In the genomic region with DNA sequence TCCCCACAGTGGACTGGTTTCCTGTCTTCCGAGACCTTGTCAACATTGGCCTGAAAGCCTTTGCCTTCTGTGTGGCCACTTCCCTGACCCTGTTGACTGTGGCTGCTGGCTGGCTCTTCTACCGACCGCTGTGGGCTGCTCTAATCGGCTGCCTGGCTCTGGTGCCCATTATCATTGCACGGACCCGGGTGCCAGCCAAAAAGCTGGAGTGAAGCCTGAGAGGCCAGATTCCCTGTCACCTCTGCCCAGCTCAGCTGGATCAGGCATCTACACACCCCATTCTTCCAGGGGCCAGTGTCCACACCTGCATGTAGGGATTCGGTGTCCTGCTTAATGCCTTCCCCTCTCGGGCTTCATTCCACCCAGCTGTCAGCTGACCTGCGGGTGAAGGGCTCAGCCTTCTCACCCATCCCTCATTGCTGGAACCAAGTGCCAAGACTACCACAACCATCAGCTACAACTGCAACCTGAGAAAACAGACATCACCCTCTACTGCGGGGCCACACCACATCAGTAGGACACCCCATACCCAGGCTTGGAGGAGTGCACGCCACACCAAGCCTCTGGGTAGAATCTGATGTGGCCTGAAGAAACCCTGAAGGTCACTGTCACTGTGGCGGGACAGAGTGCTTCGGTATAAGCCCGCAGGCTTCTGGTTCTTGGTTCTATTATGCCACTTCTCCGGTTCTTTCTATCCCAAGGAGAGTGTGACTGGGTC, we compare ENCODE assay signal across 17 mouse cellular contexts. TPM values are rescaled to one million over a fixed set of nuclear protein-coding genes. Genes with fewer than 3 reads are reported as not detected.
DNase-seq lines count a peak whose midpoint lies in the region; ATAC-seq and TF ChIP-seq lines count a peak whose summit lies in the region.
"Had no signal": no experiment of that assay in that cellular context is flagged by ENCODE, and none has a peak within 500 bp of the region (broad histone marks: within the 10 kb centered on the region; RNA-seq: fewer than 3 reads in every experiment).

No protein-coding gene starts in this region.

- TF ChIP-seq POLR2A in heart, adult 2 months (IDR thresholded peaks at IDR 0.05; ENCODE audit: insufficient read depth, low read depth, low read length) = no peak
- TF ChIP-seq POLR2A in liver, adult 2 months (IDR thresholded peaks at IDR 0.05; ENCODE audit: extremely low read depth, insufficient read depth, low read length) = no peak

- WGBS in heart, adult 2 months = 73% methylated on average over 15 of the region's 15 CpGs
- WGBS in liver, adult 2 months = 86% methylated on average over 15 of the region's 15 CpGs
- WGBS in liver, embryonic 11.5 days = 86% methylated on average over 15 of the region's 15 CpGs
- WGBS in lung, postnatal 0 days = 86% methylated on average over 15 of the region's 15 CpGs

- H3K27ac ChIP-seq in gastrocnemius, adult 2 months = peak overlapping the region; percentile 86
- H3K27ac ChIP-seq in heart, adult 2 months = peak overlapping the region; percentile 26; the same call in 1 of the 2 replicates
- H3K27ac ChIP-seq in liver, adult 2 months (replicated peaks; ENCODE audit: insufficient read depth, low read depth, low read length) = no peak overlapping the region
- H3K27ac ChIP-seq in liver, embryonic 11.5 days (ENCODE audit: low read depth, low read length) = no peak overlapping the region
- H3K27ac ChIP-seq in lung, postnatal 0 days (ENCODE audit: low read length) = no peak overlapping the region
- H3K27ac ChIP-seq: embryonic facial prominence, embryonic 10.5 days; hindbrain, embryonic 13.5 days; intestine, embryonic 15.5 days had no signal

- H3K36me3 ChIP-seq in heart, adult 2 months (ENCODE audit: control insufficient read depth, insufficient read depth, low read length) = no peaks in the 10 kb centered on the region; the same call in 1 of the 2 replicates
- peaks cover 23% of the 10 kb centered on the region for H3K36me3 ChIP-seq in liver, adult 2 months (ENCODE audit: control insufficient read depth, insufficient read depth, low read length)
- H3K36me3 ChIP-seq in liver, embryonic 11.5 days (ENCODE audit: control insufficient read depth, insufficient read depth, low read length) = peaks cover 45% of the 10 kb centered on the region
- H3K36me3 ChIP-seq in lung, postnatal 0 days (ENCODE audit: insufficient read depth, low read length) = peaks cover 35% of the 10 kb centered on the region

- TF ChIP-seq EP300 in heart, adult 2 months (IDR thresholded peaks at IDR 0.05; ENCODE audit: insufficient read depth, low read depth, low read length) = no peak
- no peak for TF ChIP-seq EP300 in lung, postnatal 0 days (IDR thresholded peaks at IDR 0.05)

- TF ChIP-seq CTCF in gastrocnemius, adult 2 months (IDR thresholded peaks at IDR 0.05) = no peak
- TF ChIP-seq CTCF in heart, adult 2 months (IDR thresholded peaks at IDR 0.05) = no peak
- no peak for TF ChIP-seq CTCF in liver, adult 2 months (IDR thresholded peaks at IDR 0.05; ENCODE audit: low read depth, low read length)
- TF ChIP-seq CTCF in lung, postnatal 0 days (IDR thresholded peaks at IDR 0.05) = no peak

- ATAC-seq in liver, embryonic 11.5 days (replicated peaks; ENCODE audit: low FRiP score) = no peak
- no peak for ATAC-seq in lung, postnatal 0 days
- ATAC-seq: forebrain, embryonic 14.5 days; intestine, embryonic 15.5 days had no signal

- peak; percentile 48 for DNase-seq in gastrocnemius, adult 2 months
- DNase-seq in gastrocnemius, postnatal 36 days = no peak
- peak in 1 of 2 experiments; percentile 51 for DNase-seq in heart, adult 2 months
- no peak for DNase-seq in heart, postnatal 36 days
- DNase-seq in liver, adult 2 months (ENCODE audit: extremely low read depth, low read depth, low spot score) = peak; percentile 45
- no peak for DNase-seq in liver, embryonic 11.5 days (ENCODE audit: low spot score)
- DNase-seq in lung, postnatal 0 days (ENCODE audit: low spot score) = no peak
- DNase-seq: adrenal gland, postnatal 14 days; cerebellum, adult 18-20 months; cerebellum, postnatal 10 days; gastrocnemius, postnatal 14 days; kidney, adult 18-20 months had no signal

- H3K79me2 ChIP-seq in heart, adult 2 months (replicated peaks; ENCODE audit: control insufficient read depth, insufficient read depth, low read length) = no peaks in the 10 kb centered on the region
- no peaks in the 10 kb centered on the region for H3K79me2 ChIP-seq in liver, adult 2 months (ENCODE audit: control insufficient read depth, insufficient read depth, low read length)

- peaks cover 4% of the 10 kb centered on the region for H3K4me1 ChIP-seq in heart, adult 2 months (ENCODE audit: control insufficient read depth, insufficient read depth, low read length)
- peaks cover 3% of the 10 kb centered on the region; the same call in 1 of the 2 replicates for H3K4me1 ChIP-seq in liver, adult 2 months (ENCODE audit: control insufficient read depth, insufficient read depth, low read length)
- H3K4me1 ChIP-seq in liver, embryonic 11.5 days (replicated peaks; ENCODE audit: control insufficient read depth, insufficient read depth, low read length) = no peaks in the 10 kb centered on the region
- H3K4me1 ChIP-seq in lung, postnatal 0 days (ENCODE audit: insufficient read depth, low read depth, low read length) = peaks cover 4% of the 10 kb centered on the region; the same call in 1 of the 2 replicates
- H3K4me1 ChIP-seq: hindbrain, embryonic 13.5 days; intestine, embryonic 15.5 days had no signal

- H3K4me3 ChIP-seq in gastrocnemius, adult 2 months = no peak overlapping the region
- H3K4me3 ChIP-seq in heart, adult 2 months = no peak overlapping the region
- H3K4me3 ChIP-seq in liver, adult 2 months (ENCODE audit: insufficient read depth, low read depth, low read length) = no peak overlapping the region
- H3K4me3 ChIP-seq in liver, embryonic 11.5 days (ENCODE audit: low read depth, low read length) = no peak overlapping the region
- no peak overlapping the region for H3K4me3 ChIP-seq in lung, postnatal 0 days (ENCODE audit: low read depth, low read length)
- H3K4me3 ChIP-seq: embryonic facial prominence, embryonic 10.5 days; hindbrain, embryonic 13.5 days; intestine, embryonic 15.5 days had no signal

- intact Hi-C loops in gastrocnemius, adult 2 months (cut with DNase I) = no loop called here
- intact Hi-C loops in gastrocnemius, postnatal 36 days (cut with DNase I) = no loop called here
- intact Hi-C loops in heart, adult 2 months (cut with DNase I) = no loop called here
- intact Hi-C loops in heart, postnatal 36 days (cut with DNase I) = no loop called here

- H3K4me2 ChIP-seq in liver, embryonic 11.5 days = no peak overlapping the region
- no peak overlapping the region for H3K4me2 ChIP-seq in lung, postnatal 0 days (replicated peaks; ENCODE audit: low read depth, low read length)
- H3K4me2 ChIP-seq: heart, embryonic 11.5 days; hindbrain, embryonic 13.5 days; intestine, embryonic 15.5 days had no signal

- H3K27me3 ChIP-seq in heart, adult 2 months (ENCODE audit: control insufficient read depth, insufficient read depth, low read length) = no peaks in the 10 kb centered on the region
- no peaks in the 10 kb centered on the region for H3K27me3 ChIP-seq in liver, adult 2 months (ENCODE audit: control insufficient read depth, insufficient read depth, low read length)
- H3K27me3 ChIP-seq in liver, embryonic 11.5 days (replicated peaks; ENCODE audit: control insufficient read depth, insufficient read depth, low read length) = no peaks in the 10 kb centered on the region
- no peaks in the 10 kb centered on the region for H3K27me3 ChIP-seq in lung, postnatal 0 days (replicated peaks; ENCODE audit: insufficient read depth, low read length)
- H3K27me3 ChIP-seq: hindbrain, embryonic 13.5 days; intestine, embryonic 15.5 days had no signal

- H3K9ac ChIP-seq in heart, adult 2 months (ENCODE audit: low read depth, low read length) = no peak overlapping the region
- no peak overlapping the region for H3K9ac ChIP-seq in liver, adult 2 months (ENCODE audit: low read depth, low read length)
- no peak overlapping the region for H3K9ac ChIP-seq in liver, embryonic 11.5 days (ENCODE audit: low read depth, low read length)
- no peak overlapping the region for H3K9ac ChIP-seq in lung, postnatal 0 days (replicated peaks; ENCODE audit: low read depth)
- H3K9ac ChIP-seq: hindbrain, embryonic 13.5 days; intestine, embryonic 15.5 days had no signal

- H3K9me3 ChIP-seq in liver, embryonic 11.5 days (ENCODE audit: control insufficient read depth, low read length) = no peaks in the 10 kb centered on the region
- no peaks in the 10 kb centered on the region for H3K9me3 ChIP-seq in lung, postnatal 0 days (ENCODE audit: low read length)
- H3K9me3 ChIP-seq: embryonic facial prominence, embryonic 10.5 days; hindbrain, embryonic 13.5 days; intestine, embryonic 15.5 days had no signal

RNA-seq across cellular contexts. Expression of a gene that starts 13.4 kb away (rescaled TPM):
- 10 to 100 TPM; 21.0 to 25.3 TPM for total RNA-seq in gastrocnemius, adult 2 months (2021)
- 10 to 100 TPM; 25.2 to 31.1 TPM for total RNA-seq in gastrocnemius, postnatal 36 days (2021)
- 10 to 100 TPM; 23.1 to 24.4 TPM for total RNA-seq in heart, adult 2 months (2021)
- 29.8 and 34.0 TPM in 2 replicates for polyA plus RNA-seq in heart, adult 2 months (2012; rRNA removed)
- total RNA-seq in heart, postnatal 36 days (2021) = 10 to 100 TPM; 28.0 to 28.1 TPM
- 4.5 and 7.6 TPM in 2 replicates for total RNA-seq in liver, adult 2 months (2014; rRNA removed)
- 8.2 and 9.4 TPM in 2 replicates for polyA plus RNA-seq in liver, adult 2 months (2012; rRNA removed)
- 30.0 and 31.7 TPM in 2 replicates for polyA plus RNA-seq in liver, embryonic 11.5 days (2014; fragmentation: Nextera tagmentation; extraction: Ambion mirVana)
- polyA plus RNA-seq in lung, postnatal 0 days (2015; fragmentation: Nextera tagmentation; extraction: Ambion mirVana) = 59.3 and 69.4 TPM in 2 replicates

RNA-seq across cellular contexts. Expression of a gene that starts 13.5 kb away (rescaled TPM):
- 10 to 100 TPM in 1 of 2 experiments, 1 to 10 TPM in 1; 8.0 to 10.2 TPM for total RNA-seq in gastrocnemius, adult 2 months (2021)
- 1 to 10 TPM; 8.2 TPM for total RNA-seq in gastrocnemius, postnatal 36 days (2021)
- total RNA-seq in heart, adult 2 months (2021) = 10 to 100 TPM; 15.3 to 17.0 TPM
- 8.7 and 12.8 TPM in 2 replicates for polyA plus RNA-seq in heart, adult 2 months (2012; rRNA removed)
- 10 to 100 TPM; 14.6 to 15.4 TPM for total RNA-seq in heart, postnatal 36 days (2021)
- total RNA-seq in liver, adult 2 months (2014; rRNA removed) = 4.2 and 5.4 TPM in 2 replicates
- 4.2 and 4.5 TPM in 2 replicates for polyA plus RNA-seq in liver, adult 2 months (2012; rRNA removed)
- polyA plus RNA-seq in liver, embryonic 11.5 days (2014; fragmentation: Nextera tagmentation; extraction: Ambion mirVana) = 47.1 and 47.3 TPM in 2 replicates
- 16.3 and 16.5 TPM in 2 replicates for polyA plus RNA-seq in lung, postnatal 0 days (2015; fragmentation: Nextera tagmentation; extraction: Ambion mirVana)

RNA-seq across cellular contexts. Expression of a gene that starts 28.8 kb away (rescaled TPM):
- total RNA-seq in gastrocnemius, adult 2 months (2021) = 1 to 10 TPM; 7.6 to 8.3 TPM
- total RNA-seq in gastrocnemius, postnatal 36 days (2021) = 1 to 10 TPM; 6.5 to 7.2 TPM
- total RNA-seq in heart, adult 2 months (2021) = 10 to 100 TPM in 1 of 2 experiments, 1 to 10 TPM in 1; 9.3 to 10.7 TPM
- polyA plus RNA-seq in heart, adult 2 months (2012; rRNA removed) = 5.6 and 7.7 TPM in 2 replicates
- total RNA-seq in heart, postnatal 36 days (2021) = 10 to 100 TPM; 10.8 to 12.8 TPM
- total RNA-seq in liver, adult 2 months (2014; rRNA removed) = 12.4 and 12.6 TPM in 2 replicates
- polyA plus RNA-seq in liver, adult 2 months (2012; rRNA removed) = 4.5 and 5.6 TPM in 2 replicates
- polyA plus RNA-seq in liver, embryonic 11.5 days (2014; fragmentation: Nextera tagmentation; extraction: Ambion mirVana) = 13.2 and 13.4 TPM in 2 replicates
- polyA plus RNA-seq in lung, postnatal 0 days (2015; fragmentation: Nextera tagmentation; extraction: Ambion mirVana) = 18.5 and 18.6 TPM in 2 replicates

RNA-seq across cellular contexts. Expression of a gene that starts 28.8 kb away (rescaled TPM):
- total RNA-seq in gastrocnemius, adult 2 months (2021) = 10 to 100 TPM; 22.7 to 37.0 TPM
- total RNA-seq in gastrocnemius, postnatal 36 days (2021) = 10 to 100 TPM; 25.7 to 28.9 TPM
- total RNA-seq in heart, adult 2 months (2021) = 10 to 100 TPM; 55.8 to 59.7 TPM
- polyA plus RNA-seq in heart, adult 2 months (2012; rRNA removed) = 31.0 and 50.3 TPM in 2 replicates
- total RNA-seq in heart, postnatal 36 days (2021) = 10 to 100 TPM; 53.8 to 55.3 TPM
- total RNA-seq in liver, adult 2 months (2014; rRNA removed) = 11.5 and 19.6 TPM in 2 replicates
- polyA plus RNA-seq in liver, adult 2 months (2012; rRNA removed) = 3.2 and 3.5 TPM in 2 replicates
- polyA plus RNA-seq in liver, embryonic 11.5 days (2014; fragmentation: Nextera tagmentation; extraction: Ambion mirVana) = 309 and 318 TPM in 2 replicates
- 94.1 and 101 TPM in 2 replicates for polyA plus RNA-seq in lung, postnatal 0 days (2015; fragmentation: Nextera tagmentation; extraction: Ambion mirVana)

Comparison
In these comparisons a context has a peak if more than half of its experiments do, and no peak if none do; other contexts are left out.
1. DNase-seq: peak in gastrocnemius, adult 2 months (single experiment) and liver, adult 2 months (single experiment); none in gastrocnemius, postnatal 36 days (0 of 2), heart, postnatal 36 days (0 of 2), liver, embryonic 11.5 days (single experiment) and lung, postnatal 0 days (single experiment).
2. H3K27ac ChIP-seq: peak in gastrocnemius, adult 2 months (single experiment) and heart, adult 2 months (single experiment); none in liver, adult 2 months (single experiment), liver, embryonic 11.5 days (single experiment) and lung, postnatal 0 days (single experiment).